Mouse (Mus musculus) limb, embryonic 13.5 days (tissue): ENCODE results near the gene Adarb2. TPM values are rescaled to one million over a fixed set of nuclear protein-coding genes. Genes with fewer than 3 reads are reported as not detected.
"Not testable (repeated sequence)": the region's sequence is repeated elsewhere in the genome, so short reads cannot be mapped to it uniquely, and the experiment has no call there.

Experiments used
- ATAC-seq: fragments of 200-750 bp; cut with Nextera tagmentation; 2 replicates; pipeline ENCODE4 v1.8.0; 2017; ENCODE audit warnings: low read depth, moderate number of reproducible peaks, moderate TSS enrichment; ENCODE audit not compliant: low FRiP score
- H3K27ac ChIP-seq: fragments of 300-500 bp; sonication (generic); 2 replicates; pipeline ENCODE4 v1.5.1; 2015; ENCODE audit warnings: inconsistent platforms, mild to moderate bottlenecking, moderate library complexity
- H3K27me3 ChIP-seq: fragments of 300-500 bp; sonication (generic); 2 replicates; pipeline ENCODE4 v1.6.1; 2015; ENCODE audit warnings: mild to moderate bottlenecking, inconsistent platforms
- H3K36me3 ChIP-seq: fragments of 300-500 bp; sonication (generic); 2 replicates; pipeline ENCODE4 v1.6.1; 2015; ENCODE audit warnings: inconsistent platforms, mild to moderate bottlenecking, moderate library complexity
- H3K4me1 ChIP-seq: fragments of 300-500 bp; sonication (generic); 2 replicates; pipeline ENCODE4 v1.6.1; 2015; ENCODE audit warnings: inconsistent platforms
- H3K4me2 ChIP-seq: fragments of 300-500 bp; sonication (generic); replicated peaks from 2 replicates; pipeline ENCODE4 v1.6.1; 2015; ENCODE audit warnings: inconsistent platforms, mild to moderate bottlenecking, moderate library complexity
- H3K4me3 ChIP-seq: fragments of 300-500 bp; sonication (generic); 2 replicates; pipeline ENCODE4 v1.5.1; 2015; ENCODE audit warnings: moderate library complexity, mild to moderate bottlenecking, inconsistent platforms
- H3K9ac ChIP-seq: fragments of 300-500 bp; sonication (generic); 2 replicates; pipeline ENCODE4 v1.6.1; 2015; ENCODE audit warnings: mild to moderate bottlenecking, inconsistent platforms
- H3K9me3 ChIP-seq: fragments of 300-500 bp; sonication (generic); 2 replicates; pipeline ENCODE4 v1.6.1; 2016; ENCODE audit warnings: inconsistent platforms
- WGBS: fragments of 180-500 bp; shearing (Covaris S2); methylation state at CpG from one replicate; pipeline ENCODE4 v1.1.7; 2015; 5-methylcytosine and 5-hydroxymethylcytosine counted together
- polyA plus RNA-seq: library from polyadenylated mRNA; unstranded; fragments of >200 nt; fragmentation: Nextera tagmentation; extraction: Ambion mirVana; gene quantifications from 2 replicates; pipeline ENCODE4 v1.2.1, GENCODE M21; 2015

Gene Adarb2
- polyA plus RNA-seq, 1 experiment from 2014 or later = 3.8 TPM

DNA sequence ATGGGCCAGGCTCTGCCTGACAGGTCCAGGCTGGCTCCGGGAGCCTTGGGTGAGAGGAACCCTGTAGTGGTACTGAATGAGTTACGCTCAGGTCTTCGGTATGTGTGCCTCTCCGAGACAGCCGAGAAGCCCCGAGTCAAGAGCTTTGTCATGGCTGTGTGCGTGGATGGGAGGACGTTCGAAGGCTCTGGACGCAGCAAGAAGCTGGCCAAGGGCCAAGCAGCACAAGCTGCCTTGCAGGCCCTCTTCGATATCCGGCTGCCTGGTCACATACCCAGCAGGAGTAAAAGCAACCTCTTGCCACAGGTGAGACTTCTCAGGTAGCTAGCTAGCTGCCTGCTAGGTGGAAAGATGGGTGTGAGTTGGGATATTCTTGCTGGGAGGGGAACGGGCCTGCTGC, 367.6 kb downstream of the Adarb2 start:
- Histone ChIP-seq H3K27me3 (peaks cover 35% of the 10 kb centered on the region), H3K4me2 (no peak overlapping the region), H3K4me3 (no peak overlapping the region), H3K27ac (no peak overlapping the region), H3K9me3 (no peaks in the 10 kb centered on the region), H3K36me3 (no peaks in the 10 kb centered on the region), H3K9ac (no peak overlapping the region), H3K4me1 (peaks cover 17% of the 10 kb centered on the region)
- ATAC-seq = no peak
- 75% methylated on average over 13 of the region's 13 CpGs for WGBS

DNA sequence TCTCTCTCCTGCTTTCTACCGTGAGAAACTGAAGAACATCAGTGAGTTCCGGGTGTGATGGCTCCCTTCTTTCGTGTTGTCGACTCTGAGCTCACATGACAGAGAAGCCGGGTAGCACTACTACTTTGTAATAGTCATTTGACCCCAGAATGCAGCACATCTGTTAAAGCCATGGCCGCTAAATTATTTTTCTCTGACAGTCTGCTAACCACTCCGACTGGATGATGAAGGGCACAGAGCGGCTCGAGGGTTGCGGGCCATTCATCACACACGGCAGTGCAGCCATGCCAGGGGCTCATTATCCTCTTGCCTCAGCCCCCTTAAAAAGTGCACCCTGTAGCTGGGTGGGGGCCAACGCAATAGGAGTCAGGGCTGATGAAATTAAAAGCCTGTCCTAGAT, 371.2 kb downstream of the Adarb2 start:
- Histone ChIP-seq H3K27ac (no peak overlapping the region), H3K36me3 (no peaks in the 10 kb centered on the region), H3K4me2 (no peak overlapping the region), H3K9me3 (no peaks in the 10 kb centered on the region), H3K9ac (no peak overlapping the region), H3K4me1 (no peaks in the 10 kb centered on the region), H3K4me3 (no peak overlapping the region), H3K27me3 (peaks cover 25% of the 10 kb centered on the region)
- no peak for ATAC-seq
- 65% methylated on average over 12 of the region's 12 CpGs for WGBS

DNA sequence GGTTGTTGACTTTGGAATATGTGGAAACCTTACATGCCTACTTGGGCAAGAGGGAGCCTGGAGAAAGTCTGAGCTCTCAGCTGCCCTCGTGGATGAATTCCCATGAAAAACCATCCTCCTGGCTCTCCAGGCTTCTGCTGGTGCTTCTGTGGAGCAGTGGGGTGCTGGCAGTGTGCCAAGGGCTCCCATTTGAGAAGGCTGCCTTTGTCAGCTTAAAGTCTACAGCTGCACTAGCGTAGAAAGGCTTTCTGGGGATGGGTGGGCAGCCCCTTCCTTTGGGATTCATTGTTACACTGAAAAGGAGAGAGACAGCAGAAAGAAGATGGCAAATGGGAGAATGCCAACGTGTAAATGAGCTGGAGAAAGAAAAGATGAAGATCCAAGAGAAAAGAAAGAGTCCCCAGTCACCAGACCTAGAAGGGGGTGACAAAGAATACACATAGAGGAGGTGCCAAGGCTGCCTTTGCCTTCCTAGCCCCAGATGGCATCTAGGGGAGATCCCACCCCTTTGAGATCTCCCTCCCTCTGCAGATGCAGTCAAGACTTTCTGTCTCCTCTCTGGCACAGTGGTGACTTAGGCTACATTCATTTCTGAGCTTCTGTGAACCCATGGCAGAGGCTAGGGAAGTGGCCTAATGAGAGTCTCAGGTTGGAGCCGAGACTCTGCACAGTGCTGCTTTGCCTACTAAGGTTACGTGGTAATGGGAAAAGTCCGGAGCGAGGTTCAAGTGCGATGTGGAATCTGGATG, 381.8 kb downstream of the Adarb2 start:
- Histone ChIP-seq H3K27me3 (no peaks in the 10 kb centered on the region), H3K27ac (no peak overlapping the region), H3K9me3 (no peaks in the 10 kb centered on the region), H3K4me1 (no peaks in the 10 kb centered on the region), H3K4me2 (no peak overlapping the region), H3K9ac (no peak overlapping the region), H3K36me3 (no peaks in the 10 kb centered on the region), H3K4me3 (no peak overlapping the region)
- ATAC-seq = no peak
- WGBS = 71% methylated on average over 8 of the region's 8 CpGs

DNA sequence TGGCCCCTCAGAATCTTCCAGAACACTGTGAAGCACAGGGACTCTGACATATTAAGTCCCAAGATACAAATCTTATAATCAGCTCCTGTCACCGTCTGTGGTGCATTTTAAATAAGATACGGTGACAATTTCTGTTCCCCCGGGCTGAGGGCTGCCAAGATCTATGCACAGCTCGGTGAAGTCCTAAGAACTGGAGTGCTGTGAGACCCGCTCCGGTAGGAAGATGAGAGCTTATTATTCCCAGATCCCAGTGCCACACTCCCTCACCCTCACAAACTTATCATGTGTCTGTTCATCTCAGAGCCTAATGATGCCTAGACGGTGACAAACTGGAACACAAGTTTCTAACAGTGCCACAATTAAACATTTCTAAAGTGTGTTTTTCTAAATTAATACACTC, 384.8 kb downstream of the Adarb2 start:
- H3K4me1 ChIP-seq = no peaks in the 10 kb centered on the region
- no peak overlapping the region for H3K4me2 ChIP-seq
- no peaks in the 10 kb centered on the region for H3K36me3 ChIP-seq
- no peak for ATAC-seq
- no peak overlapping the region for H3K9ac ChIP-seq
- no peaks in the 10 kb centered on the region for H3K9me3 ChIP-seq
- H3K27me3 ChIP-seq = no peaks in the 10 kb centered on the region
- no peak overlapping the region for H3K27ac ChIP-seq
- no peak overlapping the region for H3K4me3 ChIP-seq
- 86% methylated on average over 7 of the region's 7 CpGs for WGBS

DNA sequence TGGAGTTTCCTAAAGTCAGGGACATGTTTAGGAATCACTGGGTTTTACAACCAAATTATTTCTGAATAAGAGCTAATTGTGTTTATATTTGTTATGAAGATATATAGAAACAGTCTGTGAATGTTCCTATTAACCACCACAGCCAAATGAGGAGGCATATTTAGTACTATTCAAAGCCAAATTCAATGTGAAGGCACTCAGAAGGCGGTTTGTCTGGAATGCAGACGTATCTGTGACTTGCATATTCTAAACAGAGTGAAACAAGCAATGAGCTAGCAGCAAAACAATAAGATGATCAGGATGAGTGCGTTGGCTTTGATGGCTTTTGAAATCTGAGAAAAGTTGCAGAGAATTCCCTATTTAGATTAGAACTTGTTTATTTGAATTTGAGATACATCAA, 387.8 kb downstream of the Adarb2 start:
- Histone ChIP-seq H3K9ac (no peak overlapping the region), H3K36me3 (no peaks in the 10 kb centered on the region), H3K27me3 (no peaks in the 10 kb centered on the region), H3K9me3 (no peaks in the 10 kb centered on the region), H3K4me1 (no peaks in the 10 kb centered on the region), H3K4me3 (no peak overlapping the region), H3K27ac (no peak overlapping the region), H3K4me2 (no peak overlapping the region)
- 73% methylated on average over 3 of the region's 3 CpGs for WGBS
- no peak for ATAC-seq

DNA sequence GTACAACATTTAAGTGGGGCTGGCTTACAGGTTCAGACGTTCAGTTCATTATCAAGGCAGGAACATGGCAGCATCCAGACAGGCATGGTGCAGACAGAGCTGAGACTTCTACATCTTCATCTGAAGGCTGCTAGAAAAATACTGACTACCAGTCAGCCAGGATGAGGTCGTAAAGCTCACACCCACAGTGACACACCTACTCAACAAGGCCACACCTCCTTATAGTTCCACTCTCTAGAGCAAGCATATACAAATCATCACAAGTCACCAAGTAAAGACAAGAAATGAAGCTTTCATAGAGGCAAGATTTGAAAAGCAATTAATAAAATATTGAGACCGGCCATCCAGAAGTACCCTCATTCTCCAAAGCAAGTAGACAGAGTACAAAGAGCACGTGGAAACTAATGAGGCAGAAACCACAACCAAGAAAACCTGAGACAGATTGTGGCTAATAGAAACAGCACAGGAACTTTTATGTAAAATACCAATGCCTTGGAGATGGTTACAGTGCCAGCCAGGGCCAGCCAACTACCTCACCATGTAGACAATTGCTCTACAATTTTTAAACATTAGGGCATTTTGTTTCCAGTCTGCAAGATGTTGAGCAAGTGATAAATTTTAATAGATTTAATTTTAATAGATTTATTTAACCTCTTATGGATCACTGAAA, 394.4 kb downstream of the Adarb2 start:
- 65% methylated on average over 4 of the region's 4 CpGs for WGBS
- Histone ChIP-seq H3K9me3 (no peaks in the 10 kb centered on the region), H3K27me3 (no peaks in the 10 kb centered on the region), H3K4me3 (no peak overlapping the region), H3K27ac (no peak overlapping the region), H3K4me2 (no peak overlapping the region), H3K36me3 (no peaks in the 10 kb centered on the region), H3K9ac (no peak overlapping the region), H3K4me1 (no peaks in the 10 kb centered on the region)
- ATAC-seq = no peak

DNA sequence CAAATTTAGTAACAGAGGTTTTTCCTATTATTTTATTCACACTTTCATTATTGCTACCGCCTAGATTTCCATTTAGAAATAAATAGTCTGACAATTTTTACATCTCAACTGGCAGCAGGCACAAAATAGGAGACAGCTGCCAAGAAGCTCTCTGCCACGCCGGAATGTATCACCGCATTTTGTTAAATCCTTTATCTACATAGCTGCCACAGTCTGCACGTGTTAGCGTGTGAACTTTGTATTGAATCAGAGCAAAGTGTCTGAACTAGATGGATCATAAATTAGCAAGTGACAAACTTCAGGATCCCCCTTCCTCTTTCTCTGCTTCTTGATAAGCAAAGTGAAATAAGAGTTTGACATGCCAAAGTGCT, 395.0 kb downstream of the Adarb2 start:
- Histone ChIP-seq H3K9ac (no peak overlapping the region), H3K27ac (no peak overlapping the region), H3K36me3 (no peaks in the 10 kb centered on the region), H3K4me1 (no peaks in the 10 kb centered on the region), H3K4me3 (no peak overlapping the region), H3K4me2 (no peak overlapping the region), H3K9me3 (no peaks in the 10 kb centered on the region), H3K27me3 (no peaks in the 10 kb centered on the region)
- ATAC-seq = no peak
- 79% methylated on average over 6 of the region's 6 CpGs for WGBS

DNA sequence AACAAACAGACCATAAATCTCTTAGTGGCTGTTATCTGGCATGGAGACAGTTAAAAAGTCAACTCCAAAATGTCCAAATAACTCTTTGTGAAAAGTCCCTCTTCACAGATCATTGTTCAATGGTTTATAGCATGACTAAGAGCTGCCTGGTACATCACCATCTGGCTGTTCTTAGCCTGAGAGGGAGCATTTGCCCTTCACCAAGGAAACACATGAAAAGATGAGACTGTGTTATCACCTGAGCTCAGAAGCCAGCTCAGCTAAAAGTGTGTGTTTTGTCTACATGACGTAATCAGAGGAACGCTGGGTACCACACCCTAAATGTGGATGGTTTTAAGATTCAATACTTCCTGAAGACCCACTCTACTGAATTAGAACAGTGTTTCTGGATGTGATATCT, 403.0 kb downstream of the Adarb2 start:
- Histone ChIP-seq H3K4me2 (no peak overlapping the region), H3K4me3 (no peak overlapping the region), H3K9ac (no peak overlapping the region), H3K27me3 (no peaks in the 10 kb centered on the region), H3K9me3 (no peaks in the 10 kb centered on the region), H3K4me1 (no peaks in the 10 kb centered on the region), H3K36me3 (no peaks in the 10 kb centered on the region), H3K27ac (no peak overlapping the region)
- WGBS = 85% methylated on average over 2 of the region's 2 CpGs
- ATAC-seq = no peak

DNA sequence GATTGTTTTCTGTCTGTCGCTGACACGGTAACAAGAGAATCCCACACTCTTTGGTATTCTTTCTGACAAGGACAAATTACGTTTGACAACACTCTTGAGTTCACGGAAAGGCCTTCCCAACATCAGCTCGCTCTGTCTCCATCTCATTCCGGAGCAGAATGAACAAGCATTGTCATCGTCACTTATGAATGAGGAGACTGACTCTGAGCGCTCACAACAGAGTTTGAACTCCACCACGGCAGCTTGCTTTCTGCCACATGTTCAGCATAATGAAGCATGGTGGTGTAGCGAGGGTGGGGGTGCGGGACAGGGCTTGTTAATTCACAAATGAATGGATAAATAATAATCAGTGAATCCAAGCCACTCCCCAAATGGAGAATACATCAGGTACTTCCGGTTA, 405.4 kb downstream of the Adarb2 start:
- H3K36me3 ChIP-seq = no peaks in the 10 kb centered on the region
- no peak overlapping the region for H3K4me3 ChIP-seq
- 0 out of 2 replicates have a peak, but pooled peaks cover 2% of the 10 kb centered on the region for H3K4me1 ChIP-seq
- H3K9me3 ChIP-seq = no peaks in the 10 kb centered on the region
- H3K9ac ChIP-seq = no peak overlapping the region
- no peak overlapping the region for H3K4me2 ChIP-seq
- no peak overlapping the region for H3K27ac ChIP-seq
- no peak for ATAC-seq
- no peaks in the 10 kb centered on the region for H3K27me3 ChIP-seq
- WGBS = 86% methylated on average over 12 of the region's 12 CpGs

DNA sequence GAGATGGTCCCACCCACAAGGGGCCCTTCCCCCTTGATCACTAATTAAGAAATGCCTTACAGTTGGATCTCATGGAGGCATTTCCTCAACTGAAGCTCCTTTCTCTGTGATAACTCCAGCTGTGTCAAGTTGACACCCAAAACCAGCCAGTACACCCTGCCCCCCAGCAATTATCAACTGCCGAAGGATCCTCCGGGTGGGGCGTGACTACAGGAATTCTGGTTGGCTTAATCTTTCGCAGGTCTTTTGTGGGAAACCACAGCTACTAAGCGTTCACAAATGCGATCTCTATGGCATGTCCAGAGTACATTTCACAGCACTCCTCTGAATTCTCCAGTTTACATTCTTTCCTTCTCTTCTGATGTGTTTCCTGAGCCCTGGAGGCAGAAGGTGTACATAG, 406.3 kb downstream of the Adarb2 start:
- not testable (repeated sequence) for H3K36me3 ChIP-seq, ATAC-seq, H3K27me3 ChIP-seq, H3K9ac ChIP-seq, H3K9me3 ChIP-seq, H3K4me2 ChIP-seq, H3K4me1 ChIP-seq, H3K27ac ChIP-seq, H3K4me3 ChIP-seq
- WGBS = 80% methylated on average over 6 of the region's 6 CpGs

DNA sequence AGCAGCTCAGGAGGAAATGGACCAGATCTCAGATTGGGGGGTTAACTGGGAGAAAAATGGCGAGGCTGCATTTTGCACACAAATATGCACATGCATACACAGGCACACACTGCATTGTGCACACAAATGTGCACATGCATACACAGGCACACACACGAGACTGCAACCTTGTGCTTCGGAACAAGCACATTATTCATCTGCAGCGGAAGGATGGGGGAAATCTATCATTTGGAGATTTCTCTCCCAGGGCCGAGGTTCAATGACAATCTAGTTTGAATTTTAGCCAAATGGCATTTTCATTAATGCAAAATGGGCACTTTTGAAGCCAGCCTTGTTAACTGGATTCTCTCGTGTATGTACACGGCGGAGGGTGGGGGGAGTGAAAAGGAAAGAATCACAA, 408.3 kb downstream of the Adarb2 start:
- Histone ChIP-seq H3K4me1 (0 out of 2 replicates have a peak, but pooled peaks cover 3% of the 10 kb centered on the region), H3K27me3 (no peaks in the 10 kb centered on the region), H3K9me3 (no peaks in the 10 kb centered on the region), H3K9ac (no peak overlapping the region), H3K36me3 (no peaks in the 10 kb centered on the region), H3K27ac (no peak overlapping the region), H3K4me2 (no peak overlapping the region), H3K4me3 (no peak overlapping the region)
- ATAC-seq = no peak
- 84% methylated on average over 8 of the region's 8 CpGs for WGBS

DNA sequence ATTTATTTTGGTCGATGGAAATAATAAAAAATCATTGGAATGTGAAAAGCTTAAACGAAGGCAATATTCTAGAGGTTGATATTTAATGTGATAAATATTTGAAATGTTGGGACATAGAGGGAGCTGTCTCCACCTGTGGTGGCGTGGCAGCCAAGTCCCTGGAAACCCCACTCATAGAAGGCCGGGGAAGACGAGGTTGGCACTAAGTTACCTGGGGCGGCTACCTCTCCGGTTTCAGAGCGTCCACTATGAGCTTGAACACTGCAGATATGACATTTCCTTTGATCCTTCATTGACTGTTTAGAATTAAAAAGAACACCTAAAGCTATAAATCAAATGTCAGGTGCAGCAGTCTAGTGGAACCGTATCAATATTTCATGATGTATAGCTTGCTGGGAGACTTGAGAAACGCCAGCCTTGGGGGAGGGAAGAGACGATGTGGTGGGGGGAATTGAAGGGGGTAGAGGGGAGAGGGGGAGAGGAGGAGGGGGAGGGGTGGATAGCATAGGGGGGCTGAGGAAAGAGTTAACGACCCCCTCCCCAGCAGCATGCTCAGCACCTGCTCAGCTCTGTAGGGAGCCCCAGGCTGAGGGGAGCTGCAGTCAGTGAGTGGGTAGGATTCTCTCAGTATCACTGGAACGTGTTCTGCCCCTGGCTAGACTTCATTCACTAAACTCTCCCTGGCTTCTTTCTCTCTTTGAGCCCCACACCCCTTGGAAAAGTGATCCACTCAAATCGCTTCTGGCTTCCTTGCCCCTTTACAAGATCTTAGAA, 410.1 kb downstream of the Adarb2 start:
- no peak overlapping the region for H3K4me3 ChIP-seq
- 0 out of 2 replicates have a peak, but pooled peaks cover 3% of the 10 kb centered on the region for H3K4me1 ChIP-seq
- no peak overlapping the region for H3K27ac ChIP-seq
- H3K36me3 ChIP-seq = no peaks in the 10 kb centered on the region
- 54% methylated on average over 14 of the region's 14 CpGs for WGBS
- H3K9me3 ChIP-seq = no peaks in the 10 kb centered on the region
- H3K27me3 ChIP-seq = no peaks in the 10 kb centered on the region
- H3K9ac ChIP-seq = no peak overlapping the region
- no peak for ATAC-seq
- H3K4me2 ChIP-seq = no peak overlapping the region
